Mouse (Mus musculus) ES-E14 (cell line): Measurements from ENCODE around the gene Crip3. TPM values are rescaled to one million over a fixed set of nuclear protein-coding genes. Genes with fewer than 3 reads are reported as not detected.
A peak's percentile ranks its signal among the peaks of the same experiment; 100 is the strongest.

Source experiments
- DNase-seq: peaks from one replicate; pipeline ENCODE4 v3.0.0-alpha.2; 2013; ENCODE audit warnings: low read depth, low spot score
- H3K27ac ChIP-seq: 2 replicates; pipeline ENCODE4 v1.5.1; 2012; ENCODE audit warnings: low read depth, mild to moderate bottlenecking, low read length, moderate library complexity, mixed read lengths; ENCODE audit not compliant: poor library complexity, insufficient read depth, severe bottlenecking
- H3K36me3 ChIP-seq: 2 replicates; pipeline ENCODE4 v1.6.1; 2012; ENCODE audit warnings: mild to moderate bottlenecking, low read length, moderate library complexity, mixed read lengths; ENCODE audit not compliant: control insufficient read depth, poor library complexity, insufficient read depth, severe bottlenecking
- H3K4me1 ChIP-seq, 2 experiments: fragments of 150-350 bp in 1 of 2; sonication (generic) in 1 of 2; 2 replicates each; pipeline ENCODE4 v1.6.1; 2012; ENCODE audit warnings: low read length in 2 of 2, mild to moderate bottlenecking in 1 of 2, mixed read lengths in 1 of 2; ENCODE audit not compliant: control insufficient read depth in 2 of 2, insufficient read depth in 2 of 2, poor library complexity in 1 of 2
- H3K4me3 ChIP-seq, 2 experiments: fragments of 150-350 bp in 1 of 2; sonication (generic) in 1 of 2; 2 replicates each; pipeline ENCODE4 v1.5.1; 2012; ENCODE audit warnings: low read length in 2 of 2, low read depth in 1 of 2, mild to moderate bottlenecking in 1 of 2, mixed read lengths in 1 of 2; ENCODE audit not compliant: insufficient read depth in 1 of 2, poor library complexity in 1 of 2, severe bottlenecking in 1 of 2
- H3K9ac ChIP-seq: 2 replicates; pipeline ENCODE4 v1.6.1; 2012; ENCODE audit warnings: low read depth, mild to moderate bottlenecking, low read length, mixed read lengths; ENCODE audit not compliant: poor library complexity, insufficient read depth, severe bottlenecking
- H3K9me3 ChIP-seq: fragments of 150-350 bp; sonication (generic); 2 replicates; pipeline ENCODE4 v1.6.1; 2012; ENCODE audit warnings: low read depth, mild to moderate bottlenecking, low read length; ENCODE audit not compliant: control insufficient read depth, insufficient read depth
- CHD2 ChIP-seq: IDR thresholded peaks from 2 replicates; pipeline ENCODE4 v1.6.1; 2014; ENCODE audit warnings: mild to moderate bottlenecking, low read depth, low read length, inconsistent platforms
- HCFC1 ChIP-seq: IDR thresholded peaks from 2 replicates; pipeline ENCODE4 v1.6.1; 2012; ENCODE audit warnings: low read length, inconsistent platforms, borderline replicate concordance; ENCODE audit not compliant: insufficient read depth
- MAFK ChIP-seq: IDR thresholded peaks from 2 replicates; pipeline ENCODE4 v1.6.1; 2014; ENCODE audit warnings: mild to moderate bottlenecking, low read depth, low read length, inconsistent platforms; ENCODE audit not compliant: insufficient read depth
- ZC3H11A ChIP-seq: IDR thresholded peaks from 2 replicates; pipeline ENCODE4 v1.6.1; 2012; ENCODE audit warnings: low read depth, mild to moderate bottlenecking, inconsistent platforms, low read length, borderline replicate concordance
- ZNF384 ChIP-seq: IDR thresholded peaks from 2 replicates; pipeline ENCODE4 v1.6.1; 2012; ENCODE audit warnings: low read depth, low read length, inconsistent platforms
- in situ Hi-C, 2 experiments: fragments of 600-800 bp; cut with MboI; formaldehyde crosslinking; loops; one replicate each; pipeline ENCODE4 v1.15.1; 2025; ENCODE audit warnings: low sequenced_read_pairs in 2 of 2, inconsistent platforms in 1 of 2; ENCODE audit not compliant: unreplicated experiment in 2 of 2
- total RNA-seq: library from RNA; depleted of rRNA; stranded (reverse); fragments of 300-350 nt; gene quantifications from 2 replicates; pipeline ENCODE4 v1.2.3, GENCODE M21; 2012

The Crip3 gene
- total RNA-seq, 1 experiment: 0.49 TPM

- Histone ChIP-seq H3K9ac (no peak overlapping the region), H3K4me1 (peaks cover 6 to 43% of the 10 kb centered on the region in 2 experiments), H3K36me3 (no peaks in the 10 kb centered on the region), H3K27ac (no peak overlapping the region), H3K4me3 (no peak overlapping the region), H3K9me3 (no peaks in the 10 kb centered on the region)
- DNase-seq: peak; percentile 78
- TF ChIP-seq CHD2 (no peak), ZC3H11A (peak; percentile 36; the same call in 1 of the 2 replicates), MAFK (no peak)
- in situ Hi-C loops: no loop called here
Measured at GRCm38 (mm10) chr17:46457791-46458190, 29.1 kb downstream of the Crip3 start.

GRCm38 (mm10) chr17:46458439-46458838, 29.7 kb downstream of the Crip3 start:
- no peak overlapping the region for H3K27ac ChIP-seq
- no peak overlapping the region for H3K4me3 ChIP-seq
- no peak overlapping the region for H3K9ac ChIP-seq
- H3K36me3 ChIP-seq: no peaks in the 10 kb centered on the region
- DNase-seq: no peak
- TF ChIP-seq ZNF384 (no peak), CHD2 (no peak), HCFC1 (no peak), ZC3H11A (no peak), MAFK (no peak)
- no peaks in the 10 kb centered on the region for H3K9me3 ChIP-seq
- in situ Hi-C loops: no loop called here
- H3K4me1 ChIP-seq: peaks cover 5 to 41% of the 10 kb centered on the region in 2 experiments

GRCm38 (mm10) chr17:46460673-46461072, 31.9 kb downstream of the Crip3 start:
- Histone ChIP-seq H3K9me3 (no peaks in the 10 kb centered on the region), H3K9ac (peak overlapping the region; percentile 49), H3K27ac (no peak overlapping the region), H3K4me1 (peaks cover 2 to 25% of the 10 kb centered on the region in 2 experiments; a peak in 2 of 4 replicates), H3K4me3 (peak overlapping the region; percentile 50 to 53), H3K36me3 (no peaks in the 10 kb centered on the region)
- no peak for DNase-seq
- TF ChIP-seq HCFC1 (no peak), ZNF384 (no peak), MAFK (no peak), CHD2 (no peak), ZC3H11A (no peak)
- in situ Hi-C loops: no loop called here

GRCm38 (mm10) chr17:46461347-46461746, 32.6 kb downstream of the Crip3 start:
- no peak for DNase-seq
- H3K27ac ChIP-seq: no peak overlapping the region
- peaks cover 2 to 20% of the 10 kb centered on the region in 2 experiments; a peak in 1 of 4 replicates for H3K4me1 ChIP-seq
- H3K36me3 ChIP-seq: no peaks in the 10 kb centered on the region
- H3K4me3 ChIP-seq: peak overlapping the region in 1 of 2 experiments; percentile 50; a peak in 1 of 4 replicates
- in situ Hi-C loops: no loop called here
- 0 out of 2 replicates have a peak overlapping the region, but pooled peaks have one; percentile 49 for H3K9ac ChIP-seq
- no peaks in the 10 kb centered on the region for H3K9me3 ChIP-seq
- no peak for TF ChIP-seq ZNF384
- TF ChIP-seq HCFC1: no peak
- no peak for TF ChIP-seq MAFK
- TF ChIP-seq ZC3H11A: no peak
- TF ChIP-seq CHD2: no peak

GRCm38 (mm10) chr17:46462226-46462625, 33.5 kb downstream of the Crip3 start:
- TF ChIP-seq CHD2 (no peak), ZC3H11A (no peak), ZNF384 (no peak), HCFC1 (no peak), MAFK (no peak)
- Histone ChIP-seq H3K27ac (no peak overlapping the region), H3K9ac (no peak overlapping the region), H3K4me1 (peaks cover 2 to 22% of the 10 kb centered on the region in 2 experiments; a peak in 1 of 4 replicates), H3K9me3 (no peaks in the 10 kb centered on the region), H3K4me3 (no peak overlapping the region), H3K36me3 (no peaks in the 10 kb centered on the region)
- in situ Hi-C loops: no loop called here
- no peak for DNase-seq
